Mouse (Mus musculus): ENCODE data around the gene Dnah1.

GRCm38 (mm10) chr14:31327681-31328080 is 4.0 kb upstream of the Dnah1 start:
- no peak for TF ChIP-seq MAX (IDR thresholded peaks at IDR 0.05)
- no peak for TF ChIP-seq CTCF (IDR thresholded peaks at IDR 0.05; ENCODE audit: control insufficient read depth, insufficient read depth, insufficient read length)
- TF ChIP-seq USF1 (IDR thresholded peaks at IDR 0.05; ENCODE audit: low read depth): no peak
- TF ChIP-seq CEBPB (IDR thresholded peaks at IDR 0.05; ENCODE audit: low read depth): no peak
- TF ChIP-seq MYOG (IDR thresholded peaks at IDR 0.05; ENCODE audit: control insufficient read depth, extremely low read depth, insufficient read length): no peak
- no peak for TF ChIP-seq MYOD1 (IDR thresholded peaks at IDR 0.05; ENCODE audit: control insufficient read depth, insufficient read length, low read depth)
- TF ChIP-seq FOSL1 (IDR thresholded peaks at IDR 0.05; ENCODE audit: insufficient read depth, low read length, poor library complexity, severe bottlenecking): no peak
